Mouse (Mus musculus): ENCODE data around the gene Bcl2l10. TPM values are rescaled to one million over a fixed set of nuclear protein-coding genes. Genes with fewer than 3 reads are reported as not detected.
A peak's percentile ranks its signal among the peaks of the same experiment; 100 is the strongest.

Gene Bcl2l10
- polyA plus RNA-seq, 1 experiment from 2014 or later, result not detected

GRCm38 (mm10) chr9:75314517-75315105, 32.9 kb upstream of the Bcl2l10 start:
- Histone ChIP-seq H3K4me2 (replicated peaks) (peak overlapping the region; percentile 75), H3K27ac (replicated peaks) (peak overlapping the region; percentile 65), H3K27me3 (no peaks in the 10 kb centered on the region), H3K9me3 (no peaks in the 10 kb centered on the region), H3K4me3 (peak overlapping the region; percentile 62), H3K9ac (replicated peaks) (peak overlapping the region; percentile 66), H3K4me1 (peaks cover 22% of the 10 kb centered on the region), H3K36me3 (0 out of 2 replicates have a peak, but pooled peaks cover 6% of the 10 kb centered on the region)
- ATAC-seq (ENCODE audit: low FRiP score, low read depth), result 0 out of 2 replicates have a peak, but pooled peaks have one; percentile 7
- WGBS, result 2% methylated on average over 22 of the region's 22 CpGs

GRCm38 (mm10) chr9:75315238-75315637, 32.3 kb upstream of the Bcl2l10 start:
- no peak overlapping the region; the same call in 1 of the 2 replicates for H3K9ac ChIP-seq (replicated peaks)
- H3K4me3 ChIP-seq, result peak overlapping the region; percentile 62; the same call in 1 of the 2 replicates

GRCm38 (mm10) chr9:75316771-75317170, 30.8 kb upstream of the Bcl2l10 start:
- Histone ChIP-seq H3K27me3 (no peaks in the 10 kb centered on the region), H3K9ac (replicated peaks) (no peak overlapping the region), H3K9me3 (no peaks in the 10 kb centered on the region), H3K4me1 (peaks cover 22% of the 10 kb centered on the region), H3K4me2 (replicated peaks) (no peak overlapping the region), H3K27ac (replicated peaks) (no peak overlapping the region), H3K36me3 (0 out of 2 replicates have a peak, but pooled peaks cover 6% of the 10 kb centered on the region), H3K4me3 (no peak overlapping the region)
- WGBS, result 86% methylated on average over 6 of the region's 6 CpGs
- no peak for ATAC-seq (ENCODE audit: low FRiP score, low read depth)

More at GRCm38 (mm10) chr9:75315238-75315637, 32.3 kb upstream of the Bcl2l10 start:
- peaks cover 22% of the 10 kb centered on the region for H3K4me1 ChIP-seq
- 0 out of 2 replicates have a peak, but pooled peaks cover 6% of the 10 kb centered on the region for H3K36me3 ChIP-seq
- WGBS, result 75% methylated on average over 3 of the region's 3 CpGs
- peak overlapping the region; percentile 75 for H3K4me2 ChIP-seq (replicated peaks)
- H3K9me3 ChIP-seq, result no peaks in the 10 kb centered on the region
- no peaks in the 10 kb centered on the region for H3K27me3 ChIP-seq
- no peak for ATAC-seq (ENCODE audit: low FRiP score, low read depth)
- H3K27ac ChIP-seq (replicated peaks), result no peak overlapping the region

- ATAC-seq (ENCODE audit: low FRiP score, low read depth), result no peak
- no peaks in the 10 kb centered on the region for H3K9me3 ChIP-seq
- H3K9ac ChIP-seq (replicated peaks), result no peak overlapping the region
- H3K4me3 ChIP-seq, result no peak overlapping the region
- no peak overlapping the region for H3K27ac ChIP-seq (replicated peaks)
- 0 out of 2 replicates have a peak, but pooled peaks cover 6% of the 10 kb centered on the region for H3K36me3 ChIP-seq
- H3K4me2 ChIP-seq (replicated peaks), result no peak overlapping the region
- WGBS, result 96% methylated on average over 2 of the region's 2 CpGs
- H3K27me3 ChIP-seq, result no peaks in the 10 kb centered on the region
- H3K4me1 ChIP-seq, result peaks cover 21% of the 10 kb centered on the region
Observed at GRCm38 (mm10) chr9:75318196-75318595, 29.4 kb upstream of the Bcl2l10 start.

GRCm38 (mm10) chr9:75319365-75319764, 28.2 kb upstream of the Bcl2l10 start:
- H3K9ac ChIP-seq (replicated peaks), result no peak overlapping the region
- H3K36me3 ChIP-seq, result 0 out of 2 replicates have a peak, but pooled peaks cover 6% of the 10 kb centered on the region
- no peak overlapping the region for H3K4me3 ChIP-seq
- no peak overlapping the region for H3K27ac ChIP-seq (replicated peaks)
- no peaks in the 10 kb centered on the region for H3K27me3 ChIP-seq
- no peak overlapping the region for H3K4me2 ChIP-seq (replicated peaks)
- 86% methylated on average over 3 of the region's 3 CpGs for WGBS
- no peaks in the 10 kb centered on the region for H3K9me3 ChIP-seq
- peaks cover 16% of the 10 kb centered on the region for H3K4me1 ChIP-seq
- ATAC-seq (ENCODE audit: low FRiP score, low read depth), result no peak

- Histone ChIP-seq H3K27ac (replicated peaks) (no peak overlapping the region), H3K9ac (replicated peaks) (no peak overlapping the region), H3K4me2 (replicated peaks) (no peak overlapping the region), H3K9me3 (no peaks in the 10 kb centered on the region), H3K4me3 (no peak overlapping the region), H3K4me1 (0 out of 2 replicates have a peak, but pooled peaks cover 3% of the 10 kb centered on the region), H3K36me3 (peaks cover 11% of the 10 kb centered on the region; the same call in 1 of the 2 replicates), H3K27me3 (no peaks in the 10 kb centered on the region)
- ATAC-seq (ENCODE audit: low FRiP score, low read depth), result no peak
- WGBS, result 89% methylated on average over 13 of the region's 13 CpGs
Observed at GRCm38 (mm10) chr9:75322099-75322885, 25.3 kb upstream of the Bcl2l10 start.

- no peaks in the 10 kb centered on the region for H3K9me3 ChIP-seq
- H3K4me2 ChIP-seq (replicated peaks), result no peak overlapping the region
- H3K27me3 ChIP-seq, result no peaks in the 10 kb centered on the region
- 95% methylated on average over 3 of the region's 3 CpGs for WGBS
- H3K4me1 ChIP-seq, result no peaks in the 10 kb centered on the region
- H3K9ac ChIP-seq (replicated peaks), result no peak overlapping the region
- H3K4me3 ChIP-seq, result no peak overlapping the region
- ATAC-seq (ENCODE audit: low FRiP score, low read depth), result no peak
- no peak overlapping the region for H3K27ac ChIP-seq (replicated peaks)
- peaks cover 23% of the 10 kb centered on the region; the same call in 1 of the 2 replicates for H3K36me3 ChIP-seq
Observed at GRCm38 (mm10) chr9:75328047-75328446, 19.5 kb upstream of the Bcl2l10 start.

GRCm38 (mm10) chr9:75330821-75331220, 16.7 kb upstream of the Bcl2l10 start:
- no peak overlapping the region for H3K4me3 ChIP-seq
- 89% methylated on average over 8 of the region's 8 CpGs for WGBS
- H3K9ac ChIP-seq (replicated peaks), result no peak overlapping the region
- H3K27me3 ChIP-seq, result no peaks in the 10 kb centered on the region
- H3K4me1 ChIP-seq, result no peaks in the 10 kb centered on the region
- H3K27ac ChIP-seq (replicated peaks), result no peak overlapping the region
- H3K4me2 ChIP-seq (replicated peaks), result no peak overlapping the region
- ATAC-seq (ENCODE audit: low FRiP score, low read depth), result no peak
- no peaks in the 10 kb centered on the region for H3K9me3 ChIP-seq
- peaks cover 45% of the 10 kb centered on the region for H3K36me3 ChIP-seq

- Histone ChIP-seq H3K4me3 (no peak overlapping the region), H3K9me3 (no peaks in the 10 kb centered on the region), H3K27me3 (no peaks in the 10 kb centered on the region), H3K4me1 (no peaks in the 10 kb centered on the region), H3K27ac (replicated peaks) (no peak overlapping the region), H3K36me3 (peaks cover 67% of the 10 kb centered on the region), H3K4me2 (replicated peaks) (no peak overlapping the region), H3K9ac (replicated peaks) (no peak overlapping the region)
- 81% methylated on average over 4 of the region's 4 CpGs for WGBS
- no peak for ATAC-seq (ENCODE audit: low FRiP score, low read depth)
Observed at GRCm38 (mm10) chr9:75334440-75334839, 13.1 kb upstream of the Bcl2l10 start.

- no peaks in the 10 kb centered on the region for H3K4me1 ChIP-seq
- peaks cover 71% of the 10 kb centered on the region for H3K36me3 ChIP-seq
- H3K27ac ChIP-seq (replicated peaks), result no peak overlapping the region
- ATAC-seq (ENCODE audit: low FRiP score, low read depth), result no peak
- H3K4me2 ChIP-seq (replicated peaks), result no peak overlapping the region
- no peaks in the 10 kb centered on the region for H3K9me3 ChIP-seq
- WGBS, result 96% methylated on average over 6 of the region's 6 CpGs
- H3K4me3 ChIP-seq, result no peak overlapping the region
- no peaks in the 10 kb centered on the region for H3K27me3 ChIP-seq
- H3K9ac ChIP-seq (replicated peaks), result no peak overlapping the region
Observed at GRCm38 (mm10) chr9:75338016-75338415, 9.5 kb upstream of the Bcl2l10 start.

- peaks cover 57% of the 10 kb centered on the region for H3K36me3 ChIP-seq
Observed at GRCm38 (mm10) chr9:75342433-75342832, 5.1 kb upstream of the Bcl2l10 start.

GRCm38 (mm10) chr9:75348066-75348465, 508 bp downstream of the Bcl2l10 start:
- 94% methylated on average over 17 of the region's 17 CpGs for WGBS
- ATAC-seq (ENCODE audit: low FRiP score, low read depth), result no peak

More at GRCm38 (mm10) chr9:75342433-75342832, 5.1 kb upstream of the Bcl2l10 start:
- Histone ChIP-seq H3K4me3 (no peak overlapping the region), H3K27me3 (no peaks in the 10 kb centered on the region), H3K9me3 (no peaks in the 10 kb centered on the region), H3K27ac (replicated peaks) (no peak overlapping the region), H3K4me2 (replicated peaks) (no peak overlapping the region), H3K9ac (replicated peaks) (no peak overlapping the region), H3K4me1 (no peaks in the 10 kb centered on the region)
- ATAC-seq (ENCODE audit: low FRiP score, low read depth), result no peak
- 91% methylated on average over 4 of the region's 4 CpGs for WGBS

More at GRCm38 (mm10) chr9:75348066-75348465, 508 bp downstream of the Bcl2l10 start:
- Histone ChIP-seq H3K9me3 (no peaks in the 10 kb centered on the region), H3K27ac (replicated peaks) (no peak overlapping the region), H3K4me2 (replicated peaks) (no peak overlapping the region), H3K4me3 (no peak overlapping the region), H3K27me3 (no peaks in the 10 kb centered on the region), H3K4me1 (no peaks in the 10 kb centered on the region), H3K36me3 (peaks cover 27% of the 10 kb centered on the region; the same call in 1 of the 2 replicates), H3K9ac (replicated peaks) (no peak overlapping the region)

All from midbrain, embryonic 12.5 days (tissue).